Comparison of ENCODE assay signal across 12 mouse cellular contexts in genomic region chr11:21313922-21314657, GRCm38 (mm10). TPM values are rescaled to one million over a fixed set of nuclear protein-coding genes. Genes with fewer than 3 reads are reported as not detected.
DNase-seq lines count a peak whose midpoint lies in the region; ATAC-seq lines count a peak whose summit lies in the region.
"Had no signal": no experiment of that assay in that cellular context is flagged by ENCODE, and none has a peak within 500 bp of the region (broad histone marks: within the 10 kb centered on the region; RNA-seq: fewer than 3 reads in every experiment).

No protein-coding gene starts in this region.

- H3K27ac ChIP-seq in kidney, embryonic 14.5 days (ENCODE audit: low read depth, low read length): no peak overlapping the region
- no peak overlapping the region for H3K27ac ChIP-seq in kidney, embryonic 16.5 days (ENCODE audit: low read length)
- H3K27ac ChIP-seq: forebrain, embryonic 12.5 days; midbrain, embryonic 15.5 days had no signal

- H3K9ac ChIP-seq in kidney, embryonic 14.5 days (ENCODE audit: low read depth, low read length): no peak overlapping the region
- H3K9ac ChIP-seq in kidney, embryonic 16.5 days (replicated peaks; ENCODE audit: low read length): no peak overlapping the region
- H3K9ac ChIP-seq: forebrain, embryonic 12.5 days; midbrain, embryonic 15.5 days had no signal

- WGBS in kidney, embryonic 14.5 days: 76% methylated on average over 9 of the region's 9 CpGs
- 69% methylated on average over 9 of the region's 9 CpGs for WGBS in kidney, embryonic 16.5 days

- ATAC-seq in kidney, embryonic 14.5 days (ENCODE audit: low FRiP score, low TSS enrichment): peak; percentile 60
- ATAC-seq in activated CD4-positive, CD25-positive, alpha-beta regulatory T cell, adult 4 months: peak; percentile 74
- 0 out of 2 replicates have a peak, but pooled peaks have one; percentile 21 for ATAC-seq in megakaryocyte, adult 5-6 weeks (ENCODE audit: poor library complexity, severe bottlenecking)
- no peak for ATAC-seq in kidney, embryonic 16.5 days (ENCODE audit: low FRiP score, low TSS enrichment)
- ATAC-seq: midbrain, embryonic 15.5 days had no signal

- no peaks in the 10 kb centered on the region for H3K4me1 ChIP-seq in kidney, embryonic 14.5 days (ENCODE audit: control insufficient read depth, insufficient read depth, low read length)
- H3K4me1 ChIP-seq in kidney, embryonic 16.5 days (ENCODE audit: insufficient read depth, low read length): no peaks in the 10 kb centered on the region; the same call in 1 of the 2 replicates
- H3K4me1 ChIP-seq: midbrain, embryonic 15.5 days had no signal

- H3K4me3 ChIP-seq in kidney, embryonic 14.5 days (ENCODE audit: low read length): no peak overlapping the region
- H3K4me3 ChIP-seq in kidney, embryonic 16.5 days (ENCODE audit: low read length): no peak overlapping the region
- H3K4me3 ChIP-seq: forebrain, embryonic 12.5 days; midbrain, embryonic 15.5 days had no signal

- no peaks in the 10 kb centered on the region for H3K9me3 ChIP-seq in kidney, embryonic 14.5 days (ENCODE audit: control insufficient read depth, low read length)
- no peaks in the 10 kb centered on the region for H3K9me3 ChIP-seq in kidney, embryonic 16.5 days (ENCODE audit: low read length)
- H3K9me3 ChIP-seq: forebrain, embryonic 12.5 days; midbrain, embryonic 15.5 days had no signal

- peaks cover 38% of the 10 kb centered on the region for H3K36me3 ChIP-seq in kidney, embryonic 14.5 days (ENCODE audit: control insufficient read depth, insufficient read depth, low read length)
- peaks cover 24% of the 10 kb centered on the region for H3K36me3 ChIP-seq in kidney, embryonic 16.5 days (ENCODE audit: insufficient read depth, low read length)

- intact Hi-C loops in heart, postnatal 14 days (cut with DNase I): no loop called here

- no peaks in the 10 kb centered on the region for H3K27me3 ChIP-seq in kidney, embryonic 14.5 days (ENCODE audit: control insufficient read depth, insufficient read depth, low read length)
- no peaks in the 10 kb centered on the region for H3K27me3 ChIP-seq in kidney, embryonic 16.5 days (ENCODE audit: insufficient read depth, low read length)
- H3K27me3 ChIP-seq: CH12.LX; forebrain, embryonic 12.5 days; midbrain, embryonic 15.5 days had no signal

- no peak for DNase-seq in kidney, adult 9 months
- peak; percentile 23 to 48 for DNase-seq in heart, postnatal 14 days
- DNase-seq in thymus, postnatal 4 days: no peak
- DNase-seq in right cerebral cortex, postnatal 10 days (ENCODE audit: low spot score in 2 of 2): no peak
- DNase-seq: cerebellum, postnatal 10 days had no signal

- no peak overlapping the region for H3K4me2 ChIP-seq in kidney, embryonic 14.5 days (replicated peaks; ENCODE audit: low read depth, low read length)
- no peak overlapping the region for H3K4me2 ChIP-seq in kidney, embryonic 16.5 days (replicated peaks; ENCODE audit: low read depth, low read length)
- H3K4me2 ChIP-seq: forebrain, embryonic 12.5 days; midbrain, embryonic 15.5 days had no signal

RNA-seq across cellular contexts. Expression of gene Ugp2, which starts 56.9 kb away (rescaled TPM):
- 68.9 and 71.1 TPM in 2 replicates for polyA plus RNA-seq in kidney, embryonic 14.5 days (2014; fragmentation: Nextera tagmentation; extraction: Ambion mirVana)
- 10 to 100 TPM; 32.9 to 39.7 TPM for polyA plus RNA-seq in activated CD4-positive, CD25-positive, alpha-beta regulatory T cell, adult 4 months (2017; shearing (Covaris generic))
- total RNA-seq in heart, postnatal 14 days (2021): 100 to 1,000 TPM; 168 to 175 TPM
- total RNA-seq in megakaryocyte, adult 5-6 weeks (2015): 129 and 140 TPM in 2 replicates
- total RNA-seq in megakaryocyte, adult 5-6 weeks (2017): 113 and 121 TPM in 2 replicates
- polyA plus RNA-seq in kidney, embryonic 16.5 days (2015; fragmentation: Nextera tagmentation; extraction: Ambion mirVana): 77.9 and 84.8 TPM in 2 replicates

Comparison
In these comparisons a context has a peak if more than half of its experiments do, and no peak if none do; other contexts are left out.
1. DNase-seq: peak in heart, postnatal 14 days (2 of 2); none in kidney, adult 9 months (single experiment), thymus, postnatal 4 days (single experiment) and right cerebral cortex, postnatal 10 days (0 of 2).